Mouse (Mus musculus) kidney, postnatal 25 days (tissue): ENCODE measurements around the gene Trmo.

Source experiments
- DNase-seq, 2 experiments: peaks; one replicate each; pipeline ENCODE4 v3.0.0; 2021; ENCODE audit warnings: mixed read lengths in 2 of 2

Trmo gene

DNA sequence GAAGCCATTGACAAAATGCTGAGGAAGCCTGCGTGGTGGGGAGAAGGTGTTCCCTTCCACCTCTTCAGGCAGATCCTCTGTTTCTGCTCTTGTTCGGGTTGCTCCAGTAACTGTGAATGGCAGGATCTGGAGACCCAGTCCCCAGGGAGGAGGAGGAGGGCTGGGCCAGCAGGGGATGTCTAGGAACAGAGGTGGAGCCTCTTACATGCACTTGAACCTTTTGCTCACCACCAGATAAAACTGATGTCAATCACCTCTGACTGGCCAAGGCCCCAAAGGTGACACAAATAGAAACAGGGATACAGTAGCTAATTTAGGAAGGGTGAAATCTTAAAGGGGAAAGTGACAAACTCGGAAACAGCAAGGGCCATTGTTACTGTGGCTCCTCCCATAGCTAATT is 51.2 kb downstream of the Trmo start:
- no peak for DNase-seq

DNA sequence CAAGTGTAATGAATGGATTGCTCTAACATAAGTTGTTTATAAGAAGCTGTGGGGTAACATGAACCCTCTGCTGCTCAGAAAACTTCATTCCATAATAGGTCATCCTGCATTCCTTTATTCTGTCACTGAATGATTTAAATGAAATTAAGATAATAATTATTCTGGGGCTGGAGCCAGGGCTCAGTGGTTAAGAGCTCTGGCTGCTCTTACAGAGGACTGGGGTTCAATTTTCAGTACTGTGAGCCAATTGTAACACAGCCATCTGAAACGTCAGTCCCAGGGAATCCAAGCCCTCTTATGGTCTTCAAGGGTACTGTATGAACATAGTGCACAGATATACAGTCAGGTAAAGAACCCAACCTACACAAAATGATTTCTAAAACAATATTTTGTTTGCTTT is 53.4 kb downstream of the Trmo start:
- DNase-seq: no peak

DNA sequence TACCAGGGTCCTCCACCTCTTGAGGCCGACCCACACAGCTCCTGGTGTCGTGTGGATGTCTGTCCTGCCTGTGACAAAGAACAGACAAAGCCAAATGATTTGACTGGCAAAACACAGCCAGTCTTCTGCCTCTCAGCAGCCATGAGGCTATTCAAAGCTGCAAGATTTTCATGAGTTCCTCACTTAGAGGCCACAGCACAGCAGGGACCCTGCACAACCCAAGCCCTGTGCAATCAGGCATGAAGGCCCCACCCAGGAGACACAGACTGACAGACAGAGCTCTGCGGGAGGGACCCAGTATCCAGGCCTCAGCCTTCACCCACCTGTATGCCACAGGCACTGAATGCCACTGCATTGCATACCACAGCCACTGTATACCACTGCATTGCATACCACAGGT is 60.3 kb downstream of the Trmo start:
- DNase-seq: no peak
